Mouse (Mus musculus) MEL (cell line): ENCODE results near the gene Sdad1. TPM values are rescaled to one million over a fixed set of nuclear protein-coding genes. Genes with fewer than 3 reads are reported as not detected.

Experiments
- DNase-seq: peaks from one replicate; pipeline ENCODE4 v3.0.0; 2011; ENCODE audit warnings: low read depth, low spot score
- H3K27ac ChIP-seq: 2 replicates; pipeline ENCODE4 v1.5.1; 2012; ENCODE audit warnings: low read depth, mild to moderate bottlenecking, control low read depth, low read length, moderate library complexity; ENCODE audit not compliant: control insufficient read depth
- H3K27me3 ChIP-seq, 2 experiments: fragments of 150-350 bp in 1 of 2; sonication (generic) in 1 of 2; 2 replicates each; pipeline ENCODE4 v1.6.1; 2012; ENCODE audit warnings: low read length in 2 of 2, mild to moderate bottlenecking in 2 of 2, improper control_type of control experiment in 1 of 2, moderate library complexity in 1 of 2; ENCODE audit not compliant: insufficient read depth in 2 of 2, control insufficient read depth in 1 of 2
- H3K36me3 ChIP-seq, 2 experiments: 2 replicates each; pipeline ENCODE4 v1.6.1; 2012 to 2014; ENCODE audit warnings: low read length in 2 of 2, improper control_type of control experiment in 1 of 2, inconsistent platforms in 1 of 2, mild to moderate bottlenecking in 1 of 2; ENCODE audit not compliant: insufficient read depth in 2 of 2, control insufficient read depth in 1 of 2
- H3K4me1 ChIP-seq, 2 experiments: fragments of 150-350 bp in 1 of 2; sonication (generic) in 1 of 2; 2 replicates each; pipeline ENCODE4 v1.6.1; 2012; ENCODE audit warnings: low read length in 2 of 2, improper control_type of control experiment in 1 of 2, mild to moderate bottlenecking in 1 of 2; ENCODE audit not compliant: insufficient read depth in 2 of 2, control insufficient read depth in 1 of 2
- H3K4me3 ChIP-seq, 2 experiments: fragments of 150-350 bp in 1 of 2; sonication (generic) in 1 of 2; 2 replicates each; pipeline ENCODE4 v1.5.1; 2012; ENCODE audit warnings: low read depth in 2 of 2, low read length in 2 of 2, mild to moderate bottlenecking in 2 of 2, moderate library complexity in 2 of 2, control low read depth in 1 of 2, improper control_type of control experiment in 1 of 2; ENCODE audit not compliant: control insufficient read depth in 1 of 2, insufficient read depth in 1 of 2
- H3K79me2 ChIP-seq: 2 replicates; pipeline ENCODE4 v1.6.1; 2012; ENCODE audit warnings: mild to moderate bottlenecking, low read length, moderate library complexity; ENCODE audit not compliant: control insufficient read depth, poor library complexity, insufficient read depth
- H3K9ac ChIP-seq: 2 replicates; pipeline ENCODE4 v1.6.1; 2012; ENCODE audit warnings: low read depth, mild to moderate bottlenecking, control low read depth, low read length, moderate library complexity; ENCODE audit not compliant: control insufficient read depth, poor library complexity, severe bottlenecking
- H3K9me3 ChIP-seq: fragments of 150-350 bp; sonication (generic); replicated peaks from 2 replicates; pipeline ENCODE4 v1.6.1; 2012; ENCODE audit warnings: mild to moderate bottlenecking, low read length, improper control_type of control experiment, moderate library complexity; ENCODE audit not compliant: insufficient read depth
- BHLHE40 ChIP-seq: IDR thresholded peaks from 2 replicates; pipeline ENCODE4 v1.6.1; 2012; ENCODE audit warnings: low read depth, mild to moderate bottlenecking, inconsistent platforms, low read length, improper control_type of control experiment, borderline replicate concordance
- CHD2 ChIP-seq: IDR thresholded peaks from 2 replicates; pipeline ENCODE4 v1.6.1; 2011; ENCODE audit warnings: low read length, improper control_type of control experiment
- EP300 ChIP-seq, 2 experiments: IDR thresholded peaks; 2 replicates each; pipeline ENCODE4 v1.6.1; 2011; ENCODE audit warnings: improper control_type of control experiment in 2 of 2, low read length in 2 of 2, low read depth in 1 of 2, mild to moderate bottlenecking in 1 of 2
- ETS1 ChIP-seq: IDR thresholded peaks from 2 replicates; pipeline ENCODE4 v1.6.1; 2012; ENCODE audit warnings: low read depth, mild to moderate bottlenecking, inconsistent platforms, low read length, improper control_type of control experiment, moderate library complexity
- GATA1 ChIP-seq: IDR thresholded peaks from 2 replicates; pipeline ENCODE4 v1.6.1; 2011; ENCODE audit warnings: low read depth, low read length, improper control_type of control experiment
- JUND ChIP-seq: IDR thresholded peaks from 2 replicates; pipeline ENCODE4 v1.6.1; 2011; ENCODE audit warnings: low read depth, mild to moderate bottlenecking, improper control_type of control experiment, low read length
- MAFK ChIP-seq: IDR thresholded peaks from 2 replicates; pipeline ENCODE4 v1.6.1; 2011; ENCODE audit warnings: low read depth, mild to moderate bottlenecking, low read length, improper control_type of control experiment, borderline replicate concordance
- MAX ChIP-seq: IDR thresholded peaks from 2 replicates; pipeline ENCODE4 v1.6.1; 2011; ENCODE audit warnings: low read length, improper control_type of control experiment
- MAZ ChIP-seq: IDR thresholded peaks from 2 replicates; pipeline ENCODE4 v1.6.1; 2012; ENCODE audit warnings: low read depth, mild to moderate bottlenecking, inconsistent platforms, low read length, improper control_type of control experiment
- MEF2A ChIP-seq: IDR thresholded peaks from 2 replicates; pipeline ENCODE4 v1.6.1; 2014; ENCODE audit warnings: low read depth, mild to moderate bottlenecking, inconsistent platforms, low read length, improper control_type of control experiment; ENCODE audit not compliant: poor library complexity, insufficient replicate concordance, severe bottlenecking; ENCODE audit errors: extremely low read depth
- MXI1 ChIP-seq: IDR thresholded peaks from 2 replicates; pipeline ENCODE4 v1.6.1; 2011; ENCODE audit warnings: mild to moderate bottlenecking, low read depth, low read length, improper control_type of control experiment
- MYB ChIP-seq: IDR thresholded peaks from 2 replicates; pipeline ENCODE4 v1.6.1; 2011; ENCODE audit warnings: mild to moderate bottlenecking, low read depth, low read length, improper control_type of control experiment
- MYC ChIP-seq: IDR thresholded peaks from 2 replicates; pipeline ENCODE4 v1.6.1; 2011; ENCODE audit warnings: low read depth, mild to moderate bottlenecking, low read length, improper control_type of control experiment, moderate library complexity
- SIN3A ChIP-seq: IDR thresholded peaks from 2 replicates; pipeline ENCODE4 v1.6.1; 2012; ENCODE audit warnings: low read length, improper control_type of control experiment, inconsistent platforms
- TBP ChIP-seq: IDR thresholded peaks from 2 replicates; pipeline ENCODE4 v1.8.0; 2011; ENCODE audit warnings: low read depth, low read length, improper control_type of control experiment
- USF2 ChIP-seq, 2 experiments: IDR thresholded peaks; 2 replicates each; pipeline ENCODE4 v1.6.1; 2011 to 2012; ENCODE audit warnings: improper control_type of control experiment in 2 of 2, low read length in 2 of 2, borderline replicate concordance in 1 of 2, inconsistent platforms in 1 of 2, low read depth in 1 of 2, mild to moderate bottlenecking in 1 of 2; ENCODE audit not compliant: insufficient read depth in 1 of 2
- polyA plus RNA-seq, 2 experiments: library from polyadenylated mRNA; stranded (reverse) in 1 of 2; unstranded in 1 of 2; fragments of >175 nt in 1 of 2; fragments of >200 nt in 1 of 2; gene quantifications; 2 replicates each; pipeline versions ENCODE4 v1.2.1 to v1.2.4; 2012; ENCODE audit warnings: low replicate concordance in 2 of 2, low read depth in 1 of 2; ENCODE audit not compliant: insufficient read length in 2 of 2, insufficient read depth in 1 of 2, missing spikeins in 1 of 2
- total RNA-seq: library from RNA; depleted of rRNA; stranded (reverse); fragments of 300-350 nt; gene quantifications from 2 replicates; pipeline ENCODE4 v1.2.3, GENCODE M21; 2012

The Sdad1 gene
- total and polyA plus RNA-seq, 3 experiments: 72.4 to 73.0 TPM; not detected in 1

GRCm38 (mm10) chr5:92332359-92332840, 22.1 kb upstream of the Sdad1 start:
- no peak overlapping the region for H3K27ac ChIP-seq
- H3K4me1 ChIP-seq: peaks cover 0 to 10% of the 10 kb centered on the region in 2 experiments; a peak in 2 of 4 replicates
- H3K9ac ChIP-seq: peak overlapping the region; percentile 62
- peaks cover 0 to 6% of the 10 kb centered on the region in 2 experiments; a peak in 1 of 4 replicates for H3K36me3 ChIP-seq
- TF ChIP-seq GATA1 (peak; percentile 47; the same call in 1 of the 2 replicates), MYC (peak; percentile 50; the same call in 1 of the 2 replicates), MXI1 (peak; percentile 59; the same call in 1 of the 2 replicates), USF2 (IDR thresholded peaks at IDR 0.05; ENCODE audit: borderline replicate concordance in 1 of 2, insufficient read depth in 1 of 2, low read depth in 1 of 2, low read length in 2 of 2) (no peak), ETS1 (peak; percentile 81), MAZ (no peak), BHLHE40 (no peak), MAFK (0 out of 2 replicates have a peak, but pooled peaks have one; percentile 38), TBP (no peak), JUND (no peak), EP300 (IDR thresholded peaks at IDR 0.05; ENCODE audit: low read depth in 1 of 2, low read length in 2 of 2) (peak in 1 of 2 experiments; percentile 63; a peak in 2 of 4 replicates), MAX (0 out of 2 replicates have a peak, but pooled peaks have one; percentile 45), SIN3A (peak; percentile 44; the same call in 1 of the 2 replicates), MYB (no peak)
- TF ChIP-seq, all 39 proteins: peak for 8
- Histone ChIP-seq H3K27me3 (peaks cover 2 to 5% of the 10 kb centered on the region in 2 experiments), H3K4me3 (peak overlapping the region; percentile 49 to 74), H3K9me3 (no peaks in the 10 kb centered on the region), H3K79me2 (no peaks in the 10 kb centered on the region)
- DNase-seq: peak; percentile 52

GRCm38 (mm10) chr5:92331635-92332338, 21.5 kb upstream of the Sdad1 start, which contains the start of gene Art3:
TSS of gene Art3 (plus strand) at chr5:92331827.
- no peak for TF ChIP-seq MEF2A
- no peak for TF ChIP-seq MXI1
- no peak for TF ChIP-seq EP300 (IDR thresholded peaks at IDR 0.05; ENCODE audit: low read depth in 1 of 2, low read length in 2 of 2)
- no peak for TF ChIP-seq CHD2
- Histone ChIP-seq H3K79me2 (no peaks in the 10 kb centered on the region), H3K9ac (peak within 1 kb of the TSS; percentile 62), H3K4me3 (peak within 1 kb of the TSS; percentile 49 to 74), H3K4me1 (peaks cover 0 to 10% of the 10 kb centered on the region in 2 experiments; a peak in 2 of 4 replicates), H3K27ac (no peak within 1 kb of the TSS), H3K36me3 (peaks cover 0 to 6% of the 10 kb centered on the region in 2 experiments; a peak in 1 of 4 replicates), H3K9me3 (no peaks in the 10 kb centered on the region), H3K27me3 (peaks cover 4 to 5% of the 10 kb centered on the region in 2 experiments)
- DNase-seq: no peak
